Mouse (Mus musculus) erythroblast, embryonic 14.5 days (primary cell): ENCODE results near the gene Sh2b3.

Source experiments
- GATA1 ChIP-seq: IDR thresholded peaks from 2 replicates; pipeline ENCODE4 v1.6.1; 2012; ENCODE audit warnings: low read length, inconsistent platforms, mixed read lengths
- TAL1 ChIP-seq: IDR thresholded peaks from 3 replicates; pipeline ENCODE4 v1.6.1; 2012; ENCODE audit warnings: low read length, inconsistent platforms, mixed read lengths

- no peak for TF ChIP-seq GATA1
- TF ChIP-seq TAL1: no peak
These were observed 30.3 kb downstream of the Sh2b3 start for GRCm38 (mm10) chr5:121807186-121807585.
